Mouse (Mus musculus) kidney, adult 9 months (tissue): Measurements from ENCODE around the gene Adat3.

Source experiments
- DNase-seq: peaks from one replicate; pipeline ENCODE4 v3.0.0; 2022

Gene Adat3

GRCm38 (mm10) chr10:80656130-80656862 lies 53.6 kb downstream of the Adat3 start:
- peak; percentile 98 for DNase-seq

- DNase-seq: no peak
Measured at GRCm38 (mm10) chr10:80656863-80657623, 54.4 kb downstream of the Adat3 start, which contains the start of gene Btbd2. TSS of gene Btbd2 (minus strand) at chr10:80657071.
